Mouse (Mus musculus) right cerebral cortex, postnatal 4 days (tissue): ENCODE data around the gene Stk39.

Experiments
- DNase-seq: peaks from one replicate; pipeline ENCODE4 v3.0.0-alpha.2; 2022

The Stk39 gene

GRCm38 (mm10) chr2:68215176-68215575 is 256.9 kb downstream of the Stk39 start:
- no peak for DNase-seq

- DNase-seq, result no peak
Observed at GRCm38 (mm10) chr2:68214400-68214799, 257.7 kb downstream of the Stk39 start.

GRCm38 (mm10) chr2:68211443-68211842 is 260.6 kb downstream of the Stk39 start:
- no peak for DNase-seq

- no peak for DNase-seq
Observed at GRCm38 (mm10) chr2:68196245-68196644, 275.8 kb downstream of the Stk39 start.

GRCm38 (mm10) chr2:68194444-68194843 is 277.6 kb downstream of the Stk39 start:
- DNase-seq, result no peak

- DNase-seq, result no peak
Observed at GRCm38 (mm10) chr2:68193465-68193837, 278.6 kb downstream of the Stk39 start.

GRCm38 (mm10) chr2:68192605-68193464 is 279.2 kb downstream of the Stk39 start:
- DNase-seq, result no peak

GRCm38 (mm10) chr2:68176425-68176824 is 295.6 kb downstream of the Stk39 start:
- no peak for DNase-seq

GRCm38 (mm10) chr2:68171306-68171705 is 300.8 kb downstream of the Stk39 start:
- no peak for DNase-seq

GRCm38 (mm10) chr2:68162012-68162411 is 310.1 kb downstream of the Stk39 start:
- DNase-seq, result no peak

- DNase-seq, result no peak
Observed at GRCm38 (mm10) chr2:68160566-68160965, 311.5 kb downstream of the Stk39 start.
